Mouse (Mus musculus) myocyte (in vitro differentiated cells): ENCODE measurements around the gene Mta2. TPM values are rescaled to one million over a fixed set of nuclear protein-coding genes. Genes with fewer than 3 reads are reported as not detected.
"Not testable (repeated sequence)": the region's sequence is repeated elsewhere in the genome, so short reads cannot be mapped to it uniquely, and the experiment has no call there.

Experiments
- H3K27me3 ChIP-seq: one replicate; pipeline ENCODE4 v1.6.1; 2011; ENCODE audit not compliant: control insufficient read depth, insufficient read depth, insufficient read length
- H3K36me3 ChIP-seq: one replicate; pipeline ENCODE4 v1.6.1; 2011; ENCODE audit not compliant: control insufficient read depth, insufficient read depth
- H3K4me2 ChIP-seq: one replicate; pipeline ENCODE4 v1.6.1; 2011; ENCODE audit warnings: low read depth, control low read depth
- H3K4me3 ChIP-seq: one replicate; pipeline ENCODE4 v1.5.1; 2011; ENCODE audit warnings: mild to moderate bottlenecking, control low read depth, moderate library complexity
- H3K79me2 ChIP-seq: one replicate; pipeline ENCODE4 v1.6.1; 2011; ENCODE audit not compliant: control insufficient read depth, insufficient read depth
- H3ac ChIP-seq: one replicate; pipeline ENCODE4 v1.6.1; 2011; ENCODE audit not compliant: control insufficient read depth, insufficient read length
- CEBPB ChIP-seq: IDR thresholded peaks from 2 replicates; pipeline ENCODE4 v1.6.1; 2011; ENCODE audit warnings: mild to moderate bottlenecking, moderate library complexity; ENCODE audit not compliant: poor library complexity, insufficient read depth, severe bottlenecking
- E2F4 ChIP-seq: IDR thresholded peaks from one replicate; pipeline ENCODE4 v1.6.1; 2011; ENCODE audit warnings: mild to moderate bottlenecking, control low read depth, moderate library complexity; ENCODE audit not compliant: insufficient read depth
- MAX ChIP-seq: IDR thresholded peaks from one replicate; pipeline ENCODE4 v1.6.1; 2011; ENCODE audit warnings: low read depth, mild to moderate bottlenecking, control low read depth
- MYOD1 ChIP-seq, 3 experiments: IDR thresholded peaks; one replicate each; pipeline ENCODE4 v1.6.1; 2011; ENCODE audit warnings: control low read depth in 2 of 3, low read depth in 2 of 3, mild to moderate bottlenecking in 2 of 3, moderate library complexity in 1 of 3; ENCODE audit not compliant: insufficient read length in 2 of 3, control insufficient read depth in 1 of 3
- MYOG ChIP-seq, 3 experiments: IDR thresholded peaks; one replicate each; pipeline ENCODE4 v1.6.1; 2011; ENCODE audit warnings: control low read depth in 2 of 3, low read depth in 2 of 3, mild to moderate bottlenecking in 2 of 3; ENCODE audit not compliant: insufficient read length in 2 of 3, control insufficient read depth in 1 of 3, insufficient read depth in 1 of 3
- POLR2A ChIP-seq: IDR thresholded peaks from one replicate; pipeline ENCODE4 v1.6.1; 2011; ENCODE audit warnings: low read depth, mild to moderate bottlenecking, control low read depth, moderate library complexity; ENCODE audit not compliant: insufficient read length
- POLR2AphosphoS2 ChIP-seq: IDR thresholded peaks from one replicate; pipeline ENCODE4 v1.6.1; 2011; ENCODE audit warnings: low read depth, control low read depth; ENCODE audit not compliant: insufficient read length
- REST ChIP-seq: IDR thresholded peaks from one replicate; pipeline ENCODE4 v1.6.1; 2011; ENCODE audit warnings: mild to moderate bottlenecking, control low read depth, moderate library complexity; ENCODE audit not compliant: insufficient read depth, insufficient read length
- SRF ChIP-seq: IDR thresholded peaks from one replicate; pipeline ENCODE4 v1.6.1; 2011; ENCODE audit warnings: low read depth; ENCODE audit not compliant: control insufficient read depth, insufficient read length
- TCF12 ChIP-seq: IDR thresholded peaks from one replicate; pipeline ENCODE4 v1.6.1; 2011; ENCODE audit warnings: mild to moderate bottlenecking, control low read depth; ENCODE audit not compliant: poor library complexity, insufficient read depth, severe bottlenecking
- TCF3 ChIP-seq: IDR thresholded peaks from one replicate; pipeline ENCODE4 v1.6.1; 2011; ENCODE audit warnings: low read depth, control low read depth; ENCODE audit not compliant: insufficient read length
- USF1 ChIP-seq: IDR thresholded peaks from one replicate; pipeline ENCODE4 v1.6.1; 2011; ENCODE audit warnings: low read depth, mild to moderate bottlenecking, control low read depth, moderate library complexity
- polyA plus RNA-seq: library from polyadenylated mRNA; unstranded; fragments of >200 nt; fragmentation: generic; extraction: Trizol; gene quantifications from one replicate; pipeline ENCODE4 v1.2.1, GENCODE M21; 2012; ENCODE audit warnings: missing spikeins

The Mta2 gene
- polyA plus RNA-seq, result 81.5 TPM

- Histone ChIP-seq H3K4me2 (peak within 1 kb of the TSS; percentile 97), H3K79me2 (peaks cover 28% of the 10 kb centered on the region), H3K4me3 (peak within 1 kb of the TSS; percentile 94), H3K27me3 (no peaks in the 10 kb centered on the region), H3K36me3 (peaks cover 17% of the 10 kb centered on the region), H3ac (peak within 1 kb of the TSS; percentile 97)
- TF ChIP-seq USF1 (no peak), E2F4 (peak; percentile 16), MYOG (IDR thresholded peaks at IDR 0.05; ENCODE audit: control insufficient read depth in 1 of 3, insufficient read depth in 1 of 3, insufficient read length in 2 of 3, low read depth in 2 of 3) (no peak), MAX (no peak), POLR2A (peak; percentile 80), TCF3 (no peak), CEBPB (no peak), SRF (peak; percentile 18), MYOD1 (IDR thresholded peaks at IDR 0.05; ENCODE audit: control insufficient read depth in 1 of 3, insufficient read length in 2 of 3, low read depth in 2 of 3) (no peak), POLR2AphosphoS2 (peak; percentile 84), TCF12 (no peak), REST (no peak)
Measured at GRCm38 (mm10) chr19:8941515-8942217, at the start of gene Mta2. Gene Mta2 (plus strand): TSS chr19:8941875.

GRCm38 (mm10) chr19:8892829-8893766 is 48.6 kb upstream of the Mta2 start, which contains the start of gene Ints5:
Gene Ints5 (plus strand): TSS chr19:8893005.
- peak within 1 kb of the TSS; percentile 35 for H3ac ChIP-seq
- H3K36me3 ChIP-seq, result no peaks in the 10 kb centered on the region
- H3K27me3 ChIP-seq, result no peaks in the 10 kb centered on the region
- TF ChIP-seq MYOG (IDR thresholded peaks at IDR 0.05; ENCODE audit: control insufficient read depth in 1 of 3, insufficient read depth in 1 of 3, insufficient read length in 2 of 3, low read depth in 2 of 3) (no peak), MYOD1 (IDR thresholded peaks at IDR 0.05; ENCODE audit: control insufficient read depth in 1 of 3, insufficient read length in 2 of 3, low read depth in 2 of 3) (no peak), POLR2AphosphoS2 (peak; percentile 96), REST (no peak), POLR2A (peak; percentile 91), TCF3 (no peak), SRF (peak; percentile 35), MAX (no peak), USF1 (no peak)
- H3K79me2 ChIP-seq, result peaks cover 47% of the 10 kb centered on the region
- H3K4me2 ChIP-seq, result peak within 1 kb of the TSS; percentile 96
- H3K4me3 ChIP-seq, result peak within 1 kb of the TSS; percentile 67

GRCm38 (mm10) chr19:8895397-8895960 is 46.2 kb upstream of the Mta2 start:
- TF ChIP-seq POLR2AphosphoS2, result no peak
- TF ChIP-seq MAX, result no peak
- TF ChIP-seq TCF12, result no peak
- TF ChIP-seq USF1, result no peak
- TF ChIP-seq SRF, result no peak
- no peak for TF ChIP-seq MYOD1 (IDR thresholded peaks at IDR 0.05; ENCODE audit: control insufficient read depth in 1 of 3, insufficient read length in 2 of 3, low read depth in 2 of 3)
- no peak for TF ChIP-seq CEBPB
- TF ChIP-seq E2F4, result no peak
- TF ChIP-seq POLR2A, result no peak
- TF ChIP-seq TCF3, result no peak
- no peak for TF ChIP-seq MYOG (IDR thresholded peaks at IDR 0.05; ENCODE audit: control insufficient read depth in 1 of 3, insufficient read depth in 1 of 3, insufficient read length in 2 of 3, low read depth in 2 of 3)
- TF ChIP-seq REST, result no peak
- no peak overlapping the region for H3K4me2 ChIP-seq
- no peak overlapping the region for H3ac ChIP-seq
- H3K79me2 ChIP-seq, result peaks cover 54% of the 10 kb centered on the region
- H3K4me3 ChIP-seq, result no peak overlapping the region
- H3K27me3 ChIP-seq, result no peaks in the 10 kb centered on the region
- H3K36me3 ChIP-seq, result no peaks in the 10 kb centered on the region

GRCm38 (mm10) chr19:8896231-8896630 is 45.4 kb upstream of the Mta2 start:
- peaks cover 58% of the 10 kb centered on the region for H3K79me2 ChIP-seq
- not testable (repeated sequence) for H3K27me3 ChIP-seq, H3K4me3 ChIP-seq, H3K36me3 ChIP-seq, H3K4me2 ChIP-seq, H3ac ChIP-seq

GRCm38 (mm10) chr19:8897211-8897864 is 44.3 kb upstream of the Mta2 start:
- peak overlapping the region; percentile 86 for H3K4me3 ChIP-seq
- H3K36me3 ChIP-seq, result not testable (repeated sequence)
- H3ac ChIP-seq, result peak overlapping the region; percentile 10

More at GRCm38 (mm10) chr19:8897211-8897864, 44.3 kb upstream of the Mta2 start:
- Histone ChIP-seq H3K79me2 (peaks cover 69% of the 10 kb centered on the region), H3K4me2 (peak overlapping the region; percentile 100)
- not testable (repeated sequence) for H3K27me3 ChIP-seq
